Mouse (Mus musculus): ENCODE measurements around the gene Mum1.
"Not testable (repeated sequence)": the region's sequence is repeated elsewhere in the genome, so short reads cannot be mapped to it uniquely, and the experiment has no call there.

Mum1 gene

DNA sequence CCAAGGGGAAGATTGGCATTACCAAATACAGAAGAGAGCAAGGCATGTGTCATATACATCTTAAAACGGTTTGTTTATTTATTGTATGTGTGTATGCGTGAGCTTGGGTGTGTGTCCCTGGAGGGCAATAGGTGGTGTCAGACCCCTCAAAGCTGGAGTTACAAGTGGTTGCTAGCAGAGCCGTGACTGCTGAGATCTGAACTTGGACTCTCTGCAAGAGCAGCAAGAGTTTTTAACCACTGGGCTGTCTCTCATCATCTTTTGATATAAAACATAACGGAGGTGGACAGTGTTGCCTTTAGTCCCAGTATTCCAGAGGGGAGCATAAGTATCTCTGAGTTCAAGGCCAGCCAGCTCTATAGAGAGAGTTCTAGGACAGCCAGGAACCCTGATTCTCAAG, 18.0 kb upstream of the Mum1 start:
- no peak for DNase-seq (ENCODE audit: low read depth, low spot score)

DNA sequence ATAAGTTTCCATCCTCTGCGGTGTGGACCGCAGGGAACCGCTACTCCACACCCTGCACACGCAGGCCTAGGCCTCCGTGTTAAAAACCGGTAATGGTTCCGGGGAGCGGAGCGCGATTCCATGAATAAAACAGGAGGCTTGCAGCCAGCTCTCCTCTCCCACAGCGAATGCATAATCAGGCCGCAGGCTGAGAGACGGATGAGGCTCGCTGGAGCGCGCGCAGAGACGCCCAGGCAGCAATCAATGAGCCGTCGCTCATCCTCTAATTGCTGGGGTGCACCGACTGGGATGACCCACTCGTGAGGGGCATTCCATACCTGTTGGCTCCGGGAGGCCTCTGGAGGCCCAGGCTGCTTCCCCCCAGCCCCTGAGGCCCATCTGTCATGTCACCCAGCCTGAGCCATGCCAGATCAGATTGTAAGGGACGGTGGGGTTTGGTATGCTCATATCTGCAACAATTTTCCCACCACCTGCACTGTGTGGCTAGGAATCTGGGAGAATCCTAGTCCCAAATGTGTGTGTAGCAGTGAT, 17.3 kb upstream of the Mum1 start:
- no peak for DNase-seq (ENCODE audit: low read depth, low spot score)

DNA sequence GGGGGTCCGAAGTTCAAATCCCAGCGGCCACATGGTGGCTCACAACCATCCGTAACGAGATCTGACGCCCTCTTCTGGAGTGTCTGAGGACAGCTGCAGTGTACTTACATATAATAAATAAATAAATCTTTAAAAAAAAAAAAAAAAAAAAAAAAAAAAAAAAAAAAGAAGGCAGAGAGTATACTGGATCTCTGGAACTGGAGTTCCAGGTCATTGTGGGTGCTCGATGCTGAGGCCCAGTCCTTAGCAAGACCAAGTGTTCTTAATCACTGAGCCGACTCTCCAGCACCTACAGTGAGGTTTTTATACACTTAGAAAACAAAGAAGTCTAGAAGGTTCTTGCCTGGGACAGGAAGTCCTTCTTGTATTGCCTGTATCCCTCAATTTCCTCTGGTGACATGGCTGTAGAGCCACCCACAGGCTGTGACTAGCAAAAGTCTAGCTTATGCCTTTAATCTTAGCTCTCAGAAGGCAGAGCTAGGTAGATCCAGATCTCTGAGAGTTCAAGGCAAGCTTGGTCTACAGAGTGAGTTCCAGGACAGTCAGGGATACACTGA, 14.6 kb upstream of the Mum1 start:
- DNase-seq (ENCODE audit: low read depth, low spot score) = not testable (repeated sequence)

DNA sequence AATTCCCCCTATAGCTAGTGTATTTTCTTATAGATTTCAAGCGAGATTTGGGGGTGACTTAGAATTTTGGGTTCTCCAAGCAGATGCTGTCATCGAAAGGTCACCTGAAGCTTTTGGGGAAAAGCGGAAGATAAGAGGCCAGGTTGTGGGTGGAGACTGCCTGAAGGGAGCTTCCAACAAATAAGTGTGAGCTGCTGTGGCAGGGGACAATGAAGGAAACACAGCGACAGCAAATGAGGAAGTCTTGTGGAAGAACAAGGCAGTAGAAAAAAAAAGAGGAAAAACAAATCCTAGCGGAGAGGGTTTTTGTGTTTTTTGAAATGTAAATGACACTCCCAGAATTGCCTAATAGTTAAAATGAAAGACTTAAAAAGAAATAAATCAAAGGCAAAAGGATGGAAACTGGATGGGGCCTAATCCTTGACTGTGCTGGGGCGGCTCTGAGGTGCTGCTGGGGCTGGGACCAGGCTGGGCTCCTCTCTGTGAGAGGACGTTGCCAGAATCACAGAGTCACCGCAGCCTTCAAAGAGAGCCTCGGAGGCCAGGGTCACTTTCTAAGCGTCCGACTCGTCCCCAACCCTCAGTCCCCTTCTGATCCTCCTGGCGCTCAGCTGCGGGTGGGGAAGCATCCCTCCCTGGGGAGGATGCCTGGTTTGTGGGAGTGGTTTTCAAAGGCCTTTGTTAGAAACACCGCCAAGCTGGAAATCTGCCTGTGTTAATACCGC, 11.0 kb upstream of the Mum1 start:
- no peak for DNase-seq (ENCODE audit: low read depth, low spot score)

DNA sequence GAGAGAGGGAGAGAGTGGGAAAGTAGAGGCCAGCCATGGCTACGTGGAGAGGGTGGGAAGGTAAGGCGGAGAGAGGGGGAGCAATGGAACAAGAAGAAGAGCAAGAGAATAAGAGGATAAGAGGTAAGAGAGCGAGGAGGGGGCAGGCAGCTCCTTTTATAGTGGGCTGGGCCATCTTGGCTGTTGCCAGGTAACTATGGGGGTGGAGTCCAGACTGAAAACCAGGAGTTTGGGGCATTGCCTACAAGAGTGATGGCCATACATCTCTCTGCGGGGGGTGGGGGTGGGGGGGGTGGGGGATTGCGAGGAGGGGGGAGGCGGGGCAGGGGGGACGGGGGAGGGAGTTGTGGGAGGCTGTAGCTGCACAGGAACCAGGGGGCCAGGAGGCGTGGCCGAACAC, 5.6 kb upstream of the Mum1 start:
- no peak for DNase-seq (ENCODE audit: low read depth, low spot score)

DNA sequence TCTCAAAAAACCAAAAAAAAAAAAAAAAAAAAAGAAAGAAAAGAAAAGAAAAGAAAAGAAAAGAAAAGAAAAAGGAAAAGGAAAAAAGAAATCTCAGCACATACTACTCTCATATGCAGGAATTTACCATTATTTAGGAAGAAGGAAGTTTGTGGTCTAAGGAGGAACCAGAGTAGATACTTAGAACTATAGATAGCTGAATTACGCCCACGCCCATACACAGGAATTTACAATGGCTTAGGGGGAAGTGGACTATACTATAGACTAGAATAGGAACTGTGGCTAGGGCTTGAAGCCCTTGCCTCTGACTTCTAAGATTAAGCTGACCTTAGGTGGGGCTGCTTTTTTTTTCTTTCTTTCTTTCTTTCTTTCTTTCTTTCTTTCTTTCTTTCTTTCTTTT, 3.1 kb upstream of the Mum1 start:
- DNase-seq (ENCODE audit: low read depth, low spot score) = not testable (repeated sequence)

DNA sequence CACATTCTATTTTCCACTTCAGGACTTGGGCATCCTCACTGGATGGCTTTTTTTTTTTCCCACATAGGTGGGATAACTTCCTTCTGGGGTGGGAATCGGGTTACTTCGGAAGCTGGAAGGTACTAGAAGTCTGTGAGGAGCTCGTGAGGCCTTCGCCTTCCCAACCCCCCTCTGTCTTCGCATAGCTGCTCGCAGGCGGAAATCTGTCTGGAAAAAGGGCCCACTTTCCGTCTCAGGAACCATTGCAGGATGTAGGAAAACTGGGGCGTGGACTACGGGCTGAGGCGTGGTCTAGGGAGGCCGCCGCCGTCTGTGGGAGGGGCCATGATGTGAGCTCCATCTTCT, 191 bp upstream of the Mum1 start:
- no peak for DNase-seq (ENCODE audit: low read depth, low spot score)

DNA sequence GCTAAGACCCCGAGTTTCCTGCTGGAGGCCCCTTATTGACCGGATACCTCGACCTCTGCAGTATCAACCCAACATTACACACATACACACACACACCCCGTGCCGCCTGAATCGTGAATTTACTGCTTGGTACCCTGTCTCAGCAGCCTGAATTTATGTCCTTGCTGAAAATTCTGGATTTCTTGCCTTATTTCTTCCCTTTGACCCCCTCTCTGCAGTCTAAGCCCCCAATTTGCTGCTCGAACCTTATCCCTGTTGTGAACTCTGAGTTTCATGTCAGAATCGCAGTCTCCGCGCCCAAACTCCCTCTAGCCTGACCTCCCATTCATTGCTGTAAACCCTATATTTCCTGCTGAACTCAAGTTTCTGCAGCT, 919 bp downstream of the Mum1 start:
- no peak for DNase-seq (ENCODE audit: low read depth, low spot score)

DNA sequence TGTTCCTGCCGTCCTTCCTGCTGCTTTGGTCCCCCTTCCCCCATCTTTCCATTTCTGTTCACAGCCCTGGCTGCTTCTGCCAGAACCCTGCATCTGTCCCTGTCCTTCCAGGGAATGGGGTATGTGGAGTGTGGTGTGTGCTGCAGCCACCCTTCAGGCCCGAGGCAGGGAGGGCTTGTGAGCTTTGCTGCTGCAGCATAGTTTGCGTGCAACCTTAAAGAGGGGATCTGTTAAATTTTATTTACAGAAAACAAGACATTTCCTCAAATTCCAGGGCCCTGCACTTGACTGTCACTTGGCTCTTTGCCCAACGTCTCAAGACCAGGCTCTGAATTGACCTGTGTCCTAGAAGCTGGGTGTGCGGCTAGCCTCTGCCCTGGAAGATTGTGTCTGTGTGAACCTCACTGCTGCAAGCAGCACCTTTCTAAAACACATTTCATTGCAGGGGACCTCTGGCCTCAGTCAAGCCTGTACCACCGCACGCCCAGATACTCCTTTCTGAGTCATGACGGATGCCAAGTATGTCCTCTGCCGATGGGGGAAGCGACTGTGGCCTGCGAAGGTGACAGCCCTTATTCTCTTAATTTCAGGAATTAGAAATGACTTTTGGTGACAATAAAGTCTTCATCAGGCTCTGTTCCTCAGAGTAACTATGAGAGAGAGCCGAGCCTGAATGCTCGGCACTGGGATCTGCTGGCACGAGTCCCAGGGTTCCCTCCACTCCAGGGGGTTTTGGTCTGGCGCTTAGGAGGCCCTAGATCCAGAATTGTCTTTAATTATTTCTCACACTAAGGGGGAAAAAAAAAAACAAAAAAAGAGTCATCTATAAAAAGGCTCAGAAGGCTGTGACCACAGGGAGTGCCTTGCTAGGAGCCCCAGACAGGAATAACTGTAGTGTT, 1.9 kb downstream of the Mum1 start:
- DNase-seq (ENCODE audit: low read depth, low spot score) = no peak

DNA sequence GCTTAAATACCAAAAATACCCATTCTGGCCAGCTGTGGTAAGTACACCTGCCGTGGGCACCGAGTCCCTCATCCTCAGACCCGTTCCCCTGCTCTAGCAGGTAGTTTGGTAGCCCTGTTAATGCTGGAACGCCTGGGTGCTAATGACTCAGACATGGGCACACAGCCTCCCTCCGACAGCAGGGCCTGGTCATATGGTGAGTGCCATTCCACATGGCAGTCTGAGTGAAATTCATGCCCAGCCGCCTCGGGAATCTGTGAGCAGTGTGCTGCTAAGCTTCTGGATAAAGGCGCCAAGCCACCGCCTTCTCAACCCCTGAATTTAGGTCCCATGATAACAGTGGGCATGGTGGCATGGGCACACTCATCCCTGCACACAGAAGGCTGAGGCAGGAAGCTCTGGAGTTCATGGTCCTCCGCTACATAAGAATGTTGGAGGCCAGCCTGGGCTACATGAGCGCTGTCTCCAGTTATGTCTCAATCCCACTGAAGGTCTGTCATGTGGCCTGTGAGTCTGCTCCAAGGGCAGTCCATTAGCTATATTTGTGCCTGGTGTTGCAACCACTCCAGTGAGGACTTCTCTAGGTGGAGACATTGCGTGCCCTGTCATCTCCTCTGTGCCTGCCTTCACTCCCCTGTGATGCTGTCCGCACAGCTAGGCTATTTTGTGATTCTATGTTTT, 10.1 kb downstream of the Mum1 start:
- DNase-seq (ENCODE audit: low read depth, low spot score) = no peak

DNA sequence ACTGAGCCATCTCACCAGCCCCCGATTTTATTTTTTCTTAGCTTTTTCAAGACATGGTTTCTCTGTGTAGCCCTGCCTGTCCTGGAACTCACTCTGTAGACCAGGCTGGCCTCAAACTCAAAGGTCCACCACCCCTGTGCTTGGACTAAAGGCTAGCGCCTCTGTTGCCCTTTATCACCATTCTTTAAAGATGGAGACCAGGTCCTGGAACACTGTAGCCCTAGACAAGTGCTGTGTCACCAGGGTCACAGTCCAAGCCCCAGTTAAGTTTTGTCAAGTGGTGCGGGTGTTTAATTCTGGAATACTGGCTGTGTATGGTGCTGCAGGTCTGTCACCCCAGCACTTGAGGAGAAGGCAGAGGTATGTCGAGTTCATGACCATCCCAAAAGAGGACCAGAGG, 10.8 kb downstream of the Mum1 start:
- no peak for DNase-seq (ENCODE audit: low read depth, low spot score)

DNA sequence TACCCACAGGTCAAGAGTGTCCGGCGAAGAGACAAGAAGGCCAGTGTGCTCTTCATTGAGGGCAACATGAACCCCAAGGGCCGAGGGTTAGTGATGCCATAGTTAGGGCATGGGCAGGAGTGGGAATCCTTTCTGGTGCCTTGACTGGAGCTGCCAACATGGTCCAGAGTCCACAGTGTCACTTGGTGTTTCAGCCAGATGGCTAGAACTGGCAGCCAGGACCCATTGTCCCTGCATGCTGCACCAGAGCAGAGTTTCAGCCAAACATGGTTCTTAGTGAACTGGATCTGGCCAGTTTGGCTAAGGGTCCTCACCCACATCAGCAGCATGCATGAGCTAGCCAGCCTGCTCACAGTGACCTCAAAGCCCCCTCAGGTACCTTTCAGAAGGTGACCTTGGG, 12.1 kb downstream of the Mum1 start:
- no peak for DNase-seq (ENCODE audit: low read depth, low spot score)

DNA sequence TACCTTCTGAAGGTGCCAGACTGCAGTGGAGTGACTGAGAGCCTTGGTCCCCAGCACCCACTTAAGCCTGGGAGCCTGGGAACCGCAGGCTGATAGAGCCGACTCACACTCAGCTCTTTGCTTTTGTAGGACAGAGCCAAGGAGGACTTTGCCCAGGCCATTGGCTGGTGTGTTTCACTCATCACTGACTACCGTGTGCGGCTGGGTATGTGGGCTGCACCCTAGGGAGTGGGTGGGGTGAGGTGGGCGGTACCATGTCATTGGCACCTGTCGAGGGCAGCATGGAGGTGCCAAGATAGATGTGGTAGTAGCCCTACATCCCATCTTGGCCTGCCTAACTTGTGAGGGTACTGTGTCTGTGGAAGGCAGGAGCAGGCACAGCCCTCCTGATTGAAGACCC, 13.6 kb downstream of the Mum1 start:
- no peak for DNase-seq (ENCODE audit: low read depth, low spot score)

DNA sequence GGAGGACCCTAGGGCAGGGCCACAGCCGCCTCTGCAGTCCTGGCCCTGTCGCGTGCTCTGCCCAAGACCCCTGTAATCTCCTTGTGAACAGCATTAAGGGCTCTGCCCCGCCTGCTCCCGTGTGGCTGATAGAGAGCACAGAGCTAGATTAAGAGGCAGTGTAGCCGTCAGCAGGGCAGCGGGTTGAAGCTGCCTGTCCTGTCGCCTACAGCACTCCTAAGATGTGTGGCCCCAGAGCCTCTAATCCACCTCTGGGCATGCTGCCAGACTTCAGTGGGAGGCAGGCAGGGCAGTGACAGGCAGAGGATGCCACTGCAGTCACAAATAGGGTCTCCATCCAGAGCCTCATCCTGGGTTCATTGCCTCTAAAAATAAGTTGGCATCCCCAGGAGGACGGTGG, 15.9 kb downstream of the Mum1 start:
- peak; percentile 80 for DNase-seq (ENCODE audit: low read depth, low spot score)

DNA sequence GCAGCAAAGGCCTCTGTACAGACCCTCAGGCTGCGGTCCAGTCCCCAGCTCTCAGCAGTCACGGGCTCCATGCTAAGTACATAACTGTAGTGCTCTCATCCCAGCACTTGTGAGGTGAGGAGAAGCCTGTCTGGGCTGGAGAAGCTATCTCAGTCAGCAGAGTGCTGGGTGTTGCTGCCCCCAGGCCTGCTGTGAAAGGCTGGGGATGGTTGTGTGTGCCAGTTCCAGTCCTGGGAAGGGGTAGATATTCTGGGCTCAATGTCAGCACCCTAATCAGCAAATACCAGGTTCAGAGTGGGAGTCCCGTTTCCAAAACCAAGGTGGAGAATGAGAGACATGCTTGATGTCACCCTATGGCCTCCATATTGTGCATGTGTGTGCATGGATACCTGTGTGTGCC, 16.4 kb downstream of the Mum1 start:
- no peak for DNase-seq (ENCODE audit: low read depth, low spot score)

DNA sequence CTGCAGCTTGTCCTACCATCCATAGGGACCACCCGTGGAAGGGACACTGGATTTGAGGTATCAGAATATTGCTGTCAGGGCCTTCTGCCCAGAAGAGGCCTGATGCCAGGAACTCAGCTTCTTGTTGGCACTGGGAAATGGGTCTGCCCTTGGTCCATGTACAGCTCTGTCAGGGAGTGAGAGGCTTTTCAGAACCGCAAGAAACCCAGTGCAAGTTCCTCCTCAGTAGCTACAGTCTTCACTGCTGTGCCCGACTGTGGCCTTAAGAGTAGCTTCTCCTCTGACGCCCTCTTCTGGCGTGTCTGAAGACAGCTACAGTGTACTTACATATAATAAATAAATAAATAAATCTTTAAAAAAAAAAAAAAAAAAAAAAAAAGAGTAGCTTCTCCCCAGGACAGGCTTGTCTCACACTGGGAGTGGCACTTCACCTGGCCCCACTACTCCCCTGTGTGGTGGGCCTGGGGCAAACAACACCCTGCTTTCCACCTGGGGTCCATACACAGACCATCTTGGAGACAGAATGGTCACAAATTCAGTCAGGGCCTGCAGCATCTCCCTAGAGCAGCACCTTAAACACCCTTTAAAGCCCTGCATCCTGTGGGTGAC, 18.7 kb downstream of the Mum1 start:
- DNase-seq (ENCODE audit: low read depth, low spot score) = no peak

DNA sequence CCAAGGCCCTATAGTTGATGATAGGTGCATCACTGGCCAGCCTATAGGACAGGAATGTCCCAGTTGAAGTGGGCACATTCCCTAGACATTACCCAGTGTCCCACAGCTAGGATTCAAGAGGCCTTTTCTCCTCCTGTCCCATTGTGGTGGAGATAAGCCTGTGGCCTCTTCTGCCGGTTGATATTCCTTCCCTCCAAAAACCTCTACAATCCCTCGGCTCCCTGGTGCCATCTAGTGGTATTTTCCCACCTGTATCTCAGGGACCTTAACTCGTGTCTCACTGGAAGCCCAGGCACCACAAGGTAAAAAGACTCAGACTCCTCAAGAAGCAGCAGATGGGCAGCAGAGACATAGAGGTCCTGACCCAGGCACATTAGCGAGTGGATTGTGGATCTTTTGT, 19.4 kb downstream of the Mum1 start:
- DNase-seq (ENCODE audit: low read depth, low spot score) = peak; percentile 85

DNA sequence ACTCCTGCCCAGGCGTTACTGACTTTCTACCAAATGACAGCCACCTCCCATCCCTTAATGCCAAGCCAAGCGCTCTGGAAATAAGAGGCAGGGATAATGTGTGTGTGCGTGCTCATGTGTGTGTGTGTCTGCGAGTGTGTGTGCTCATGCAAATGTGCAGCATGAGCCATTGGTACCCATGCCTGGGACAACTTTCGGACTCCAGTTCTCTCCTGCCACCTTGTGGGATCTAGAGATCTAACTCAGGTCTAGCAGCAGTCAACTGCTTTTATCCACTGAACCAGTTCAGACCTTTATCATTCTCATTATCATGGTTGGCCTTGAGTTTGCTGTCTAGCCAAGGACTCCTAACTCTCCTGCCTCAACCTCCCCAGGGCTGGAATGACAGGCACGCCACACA, 21.6 kb downstream of the Mum1 start:
- DNase-seq (ENCODE audit: low read depth, low spot score) = no peak

DNA sequence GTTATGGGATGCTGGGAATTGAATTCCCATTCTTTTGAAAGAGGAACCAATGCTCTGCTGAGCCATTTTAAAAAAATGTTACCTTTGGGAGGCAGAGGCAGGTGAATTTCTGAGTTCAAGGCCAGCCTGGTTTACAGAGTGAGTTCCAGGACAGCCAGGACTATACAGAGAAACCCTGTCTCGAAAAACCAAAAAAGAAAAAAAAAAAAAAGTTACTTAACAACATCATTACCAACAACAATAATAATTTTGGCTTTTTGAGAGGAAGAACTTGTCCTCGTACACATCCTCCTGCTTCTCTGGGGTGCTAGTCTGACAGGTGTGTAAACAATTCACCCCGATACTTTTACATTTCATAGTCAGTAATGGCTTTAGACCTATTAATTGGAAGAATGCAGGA, 22.2 kb downstream of the Mum1 start:
- DNase-seq (ENCODE audit: low read depth, low spot score) = not testable (repeated sequence)

DNA sequence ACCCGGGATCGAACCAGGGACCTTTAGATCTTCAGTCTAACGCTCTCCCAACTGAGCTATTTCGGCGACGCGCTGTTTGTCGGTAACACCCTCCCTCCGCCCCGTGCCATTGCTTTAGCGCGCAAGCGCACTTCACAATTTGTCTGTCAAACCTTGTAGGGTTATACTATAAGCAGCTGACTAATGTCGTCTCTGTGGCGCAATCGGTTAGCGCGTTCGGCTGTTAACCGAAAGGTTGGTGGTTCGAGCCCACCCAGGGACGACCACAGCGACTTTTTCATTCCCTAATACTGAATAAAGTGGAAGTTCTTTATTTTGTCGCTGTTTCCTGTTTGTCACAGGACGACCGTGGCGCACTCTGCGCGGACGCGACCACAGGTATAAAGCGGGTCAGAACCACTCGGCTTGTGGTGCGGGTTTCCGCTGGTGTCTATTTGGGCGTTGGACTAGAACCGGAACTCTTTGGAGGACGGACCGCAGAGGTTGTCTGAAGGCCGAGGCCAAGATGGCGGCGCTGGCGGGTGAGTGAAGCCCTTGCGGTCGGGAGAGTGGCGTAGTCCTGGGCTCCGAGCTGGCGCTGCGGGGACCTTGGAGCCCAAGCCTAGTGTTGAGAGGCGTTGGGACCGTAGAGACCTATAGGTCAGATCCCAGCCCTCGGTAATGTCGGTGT, 22.9 kb downstream of the Mum1 start, which contains the start of gene Ndufs7:
Gene Ndufs7 (plus strand): TSS at position 151 of the 670 bp plus-strand sequence.
- peak; percentile 92 for DNase-seq (ENCODE audit: low read depth, low spot score)

DNA sequence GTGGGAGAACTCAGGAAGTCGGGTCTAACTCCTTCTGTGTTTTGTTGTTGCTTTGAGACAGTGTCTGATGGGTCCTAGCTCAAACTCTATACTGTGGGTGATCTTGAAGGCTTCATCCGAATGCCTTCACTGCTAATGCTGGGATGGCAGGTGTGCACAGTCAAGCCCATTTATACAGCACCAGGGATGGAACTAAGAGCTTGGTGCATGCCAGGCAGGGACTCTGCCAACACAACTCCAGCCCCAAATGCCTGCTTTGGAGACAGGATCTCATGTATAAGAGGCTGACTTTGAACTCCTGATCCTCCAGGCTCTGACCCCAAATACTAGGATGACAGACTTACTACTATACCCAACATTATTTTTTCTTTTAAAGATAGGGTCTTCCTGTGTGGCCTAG, 23.8 kb downstream of the Mum1 start:
- DNase-seq (ENCODE audit: low read depth, low spot score) = no peak
